ENCODE assay signal across 10 mouse cellular contexts in the genomic region with DNA sequence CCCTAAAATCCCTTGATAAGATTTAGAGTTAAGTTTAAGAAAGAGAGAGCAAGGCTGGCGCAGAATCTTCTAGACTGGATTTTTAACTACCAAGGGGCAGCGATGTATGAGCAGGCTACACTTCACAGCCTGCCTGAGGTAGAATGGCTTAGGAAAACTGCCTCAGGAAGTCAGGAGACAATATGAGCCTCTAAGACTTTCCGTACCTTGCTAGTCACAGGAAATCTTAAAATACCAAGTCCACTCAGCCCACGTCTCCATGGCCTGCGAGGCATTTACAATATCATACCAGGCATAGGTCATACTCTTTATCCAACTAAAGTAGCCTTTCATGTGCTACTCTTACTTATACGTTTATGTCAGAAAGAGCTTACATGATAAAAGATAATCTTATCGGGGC. TPM values are rescaled to one million over a fixed set of nuclear protein-coding genes. Genes with fewer than 3 reads are reported as not detected.
A peak's percentile ranks its signal among the peaks of the same experiment; 100 is the strongest.
DNase-seq lines count a peak whose midpoint lies in the region; TF ChIP-seq lines count a peak whose summit lies in the region.
"Had no signal": no experiment of that assay in that cellular context is flagged by ENCODE, and none has a peak within 500 bp of the region (broad histone marks: within the 10 kb centered on the region; RNA-seq: fewer than 3 reads in every experiment).

No protein-coding gene starts in this region.

- TF ChIP-seq POLR2A in kidney, adult 2 months (IDR thresholded peaks at IDR 0.05; ENCODE audit: low read depth, low read length): no peak

- WGBS in kidney, adult 2 months: 59% methylated on average over 7 of the region's 7 CpGs
- 23% methylated on average over 7 of the region's 7 CpGs for WGBS in macrophage (ENCODE audit: missing documents)

- H3K27ac ChIP-seq in gastrocnemius, adult 2 months: peak overlapping the region; percentile 79
- peak overlapping the region; percentile 34; the same call in 1 of the 2 replicates for H3K27ac ChIP-seq in kidney, adult 2 months (ENCODE audit: insufficient read depth, low read depth, low read length)
- peak overlapping the region; percentile 83 for H3K27ac ChIP-seq in macrophage

- no peaks in the 10 kb centered on the region for H3K79me2 ChIP-seq in macrophage (ENCODE audit: inconsistent target)

- H3K4me1 ChIP-seq in kidney, adult 2 months (ENCODE audit: control insufficient read depth, insufficient read depth, low read length): no peaks in the 10 kb centered on the region; the same call in 1 of the 2 replicates

- no peak for DNase-seq in gastrocnemius, adult 2 months
- no peak for DNase-seq in gastrocnemius, adult 18-20 months (ENCODE audit: low spot score)
- DNase-seq in kidney, adult 2 months: peak; percentile 46
- DNase-seq in kidney, postnatal 4 days: no peak
- DNase-seq in lung, postnatal 36 days: peak; percentile 16
- no peak for DNase-seq in lung, postnatal 10 days
- no peak for DNase-seq in cerebellum, adult 9-10 months
- DNase-seq: cerebellum, adult 18-20 months; thymus, adult 18-20 months had no signal

- TF ChIP-seq CTCF in gastrocnemius, adult 2 months (IDR thresholded peaks at IDR 0.05): no peak
- TF ChIP-seq CTCF in kidney, adult 2 months (conservative IDR thresholded peaks at IDR 0.05; ENCODE audit: insufficient read depth, insufficient read length, low read depth, low read length): no peak

- intact Hi-C loops in gastrocnemius, adult 2 months (cut with DNase I): no loop called here

- peak overlapping the region; percentile 11; the same call in 1 of the 2 replicates for H3K4me3 ChIP-seq in gastrocnemius, adult 2 months
- H3K4me3 ChIP-seq in kidney, adult 2 months (ENCODE audit: insufficient read depth, low read depth, low read length): no peak overlapping the region
- H3K4me3 ChIP-seq in macrophage (ENCODE audit: inconsistent target): no peak overlapping the region

- H3K27me3 ChIP-seq in kidney, adult 2 months (replicated peaks; ENCODE audit: control insufficient read depth, insufficient read depth, low read length): no peaks in the 10 kb centered on the region

- H3K36me3 ChIP-seq in kidney, adult 2 months (ENCODE audit: control insufficient read depth, insufficient read depth, low read length): no peaks in the 10 kb centered on the region
- no peaks in the 10 kb centered on the region for H3K36me3 ChIP-seq in macrophage (ENCODE audit: inconsistent target)

RNA-seq across cellular contexts. Expression of gene S1pr1, which starts 48.0 kb away (rescaled TPM):
- total RNA-seq in gastrocnemius, adult 2 months (2021): 10 to 100 TPM; 16.9 to 34.1 TPM
- total RNA-seq in gastrocnemius, adult 18-20 months (2021): 10 to 100 TPM; 17.9 to 24.8 TPM
- 23.1 and 24.0 TPM in 2 replicates for polyA plus RNA-seq in kidney, adult 2 months (2012; rRNA removed)
- total RNA-seq in macrophage (2018; cell fraction: chromatin; rRNA removed): 10 to 100 TPM in 13 of 26 experiments, 1 to 10 TPM in 13; 1.4 to 26.4 (median 9.4) TPM
- 10 to 100 TPM in 18 of 26 experiments, 1 to 10 TPM in 8; 4.0 to 71.2 (median 27.5) TPM for total RNA-seq in macrophage (2018; cell fraction: cytosol; rRNA removed)
- total RNA-seq in macrophage (2018; cell fraction: nucleus; rRNA removed): 10 to 100 TPM in 17 of 26 experiments, 1 to 10 TPM in 9; 3.9 to 70.1 (median 22.0) TPM
- 25.2 to 65.7 TPM (median 58.6 TPM) in 3 replicates for polyA plus RNA-seq in macrophage (2018)

Comparison
In these comparisons a context has a peak if more than half of its experiments do, and no peak if none do; other contexts are left out.
1. DNase-seq: peak in kidney, adult 2 months (single experiment) and lung, postnatal 36 days (single experiment); none in gastrocnemius, adult 2 months (single experiment), gastrocnemius, adult 18-20 months (single experiment), kidney, postnatal 4 days (0 of 2), lung, postnatal 10 days (single experiment) and cerebellum, adult 9-10 months (single experiment).
2. Peak in every context shown above with its lines, with median percentiles within 50 percentile points of each other: H3K27ac ChIP-seq.